Mouse (Mus musculus) layer of hippocampus, adult 8-10 months (tissue): ENCODE measurements around the gene Traf3ip3. TPM values are rescaled to one million over a fixed set of nuclear protein-coding genes. Genes with fewer than 3 reads are reported as not detected.
A peak's percentile ranks its signal among the peaks of the same experiment; 100 is the strongest.

ENCODE experiments used
- DNase-seq, 2 experiments: peaks; one replicate each; pipeline ENCODE4 v3.0.0; 2022; ENCODE audit warnings: low spot score in 2 of 2
- total RNA-seq, 4 experiments: library from RNA; stranded (reverse); gene quantifications; 2 replicates each; pipeline ENCODE4 v1.2.4; 2022

Gene Traf3ip3
- total RNA-seq, 4 experiments from 2014 or later: 1.2 to 8.0 (median 5.2) TPM

DNA sequence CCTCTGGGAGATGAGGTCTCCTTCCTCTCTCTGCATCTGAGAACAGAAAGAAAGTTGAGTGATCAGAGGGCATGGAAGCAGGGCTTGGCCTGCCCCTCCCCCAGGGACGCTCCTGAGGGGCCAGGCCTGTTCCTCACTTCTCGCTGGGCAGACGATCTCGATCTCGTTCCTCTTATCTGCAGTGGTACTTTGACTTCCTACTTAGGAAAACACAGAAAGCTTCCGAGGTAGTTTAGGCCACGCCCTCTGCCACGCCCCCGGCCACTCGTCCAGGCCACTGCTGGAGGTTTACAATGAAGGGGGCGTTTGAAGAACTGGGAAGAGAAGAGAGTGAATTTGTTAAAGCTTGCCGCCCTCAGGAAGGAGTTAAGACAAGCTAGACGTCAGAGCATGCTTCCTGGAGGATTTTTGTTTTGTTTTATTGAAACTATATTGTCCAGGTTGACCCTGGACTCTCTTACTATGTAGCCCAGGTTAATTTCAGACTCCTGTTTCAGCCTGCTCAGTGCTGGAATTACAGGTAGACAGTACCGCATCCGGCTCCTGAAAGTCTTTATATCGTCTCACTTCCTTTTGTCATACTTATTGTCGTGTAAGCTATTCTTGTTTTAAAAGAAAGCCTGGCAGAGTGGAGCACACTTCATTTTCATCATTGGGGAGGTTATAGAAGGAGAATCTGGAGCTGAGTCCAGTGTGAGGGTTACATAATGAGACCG lies 41.0 kb downstream of the Traf3ip3 start:
- DNase-seq: no peak

DNA sequence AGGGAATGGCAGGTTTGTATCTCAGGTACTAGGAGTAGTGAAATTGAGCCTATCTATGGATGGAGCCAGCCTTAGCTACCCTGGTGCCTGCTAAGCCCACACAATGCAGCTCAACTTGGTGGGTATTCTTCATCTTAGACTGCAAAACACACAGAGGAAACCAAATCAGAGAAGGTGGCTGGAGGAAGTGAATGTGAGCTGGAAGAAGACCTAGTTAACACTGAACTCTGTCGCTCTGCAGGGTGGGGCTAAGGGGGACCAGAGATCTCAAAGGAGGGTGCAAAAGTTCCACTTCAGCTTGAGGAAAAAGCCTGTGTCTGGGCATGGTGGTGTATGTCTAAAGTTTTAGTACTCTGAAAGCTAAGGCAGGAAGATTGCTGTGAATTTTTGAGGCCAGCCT lies 41.9 kb downstream of the Traf3ip3 start:
- DNase-seq: no peak

DNA sequence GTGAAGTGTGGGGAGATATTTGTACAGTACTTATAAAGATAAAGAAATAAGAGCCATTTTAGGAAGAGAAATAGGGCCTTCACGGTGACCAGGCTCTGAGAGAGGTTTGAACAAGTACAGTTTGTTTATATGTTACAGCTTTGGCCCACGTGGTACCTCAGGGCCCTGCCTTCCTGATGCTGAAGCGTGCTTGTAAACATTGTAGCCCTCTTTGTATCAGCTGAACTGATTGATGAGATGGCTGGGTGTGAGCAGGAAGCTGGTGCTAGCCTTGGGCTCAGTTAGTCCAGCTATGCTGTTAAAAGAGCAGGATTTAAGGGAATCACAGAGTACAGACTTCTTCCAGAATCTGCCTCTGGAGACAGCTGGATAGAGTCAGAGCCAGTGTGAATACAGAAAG lies 42.3 kb downstream of the Traf3ip3 start:
- no peak for DNase-seq

DNA sequence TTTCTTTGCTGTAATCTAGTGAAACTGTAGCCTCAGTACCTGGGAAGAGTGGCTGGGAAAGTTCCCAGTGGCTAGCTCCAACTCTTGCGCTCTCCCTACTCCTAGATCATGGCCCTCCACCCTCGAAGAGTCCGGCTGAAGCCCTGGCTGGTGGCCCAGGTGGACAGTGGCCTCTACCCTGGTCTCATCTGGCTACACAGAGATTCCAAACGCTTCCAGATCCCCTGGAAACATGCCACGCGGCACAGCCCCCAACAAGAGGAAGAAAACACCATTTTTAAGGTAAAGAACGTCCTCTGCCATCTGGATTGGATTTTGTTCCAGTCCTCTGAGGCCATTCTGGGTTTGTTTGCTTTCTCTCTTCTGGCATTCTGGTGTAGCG lies 44.4 kb downstream of the Traf3ip3 start:
- no peak for DNase-seq

DNA sequence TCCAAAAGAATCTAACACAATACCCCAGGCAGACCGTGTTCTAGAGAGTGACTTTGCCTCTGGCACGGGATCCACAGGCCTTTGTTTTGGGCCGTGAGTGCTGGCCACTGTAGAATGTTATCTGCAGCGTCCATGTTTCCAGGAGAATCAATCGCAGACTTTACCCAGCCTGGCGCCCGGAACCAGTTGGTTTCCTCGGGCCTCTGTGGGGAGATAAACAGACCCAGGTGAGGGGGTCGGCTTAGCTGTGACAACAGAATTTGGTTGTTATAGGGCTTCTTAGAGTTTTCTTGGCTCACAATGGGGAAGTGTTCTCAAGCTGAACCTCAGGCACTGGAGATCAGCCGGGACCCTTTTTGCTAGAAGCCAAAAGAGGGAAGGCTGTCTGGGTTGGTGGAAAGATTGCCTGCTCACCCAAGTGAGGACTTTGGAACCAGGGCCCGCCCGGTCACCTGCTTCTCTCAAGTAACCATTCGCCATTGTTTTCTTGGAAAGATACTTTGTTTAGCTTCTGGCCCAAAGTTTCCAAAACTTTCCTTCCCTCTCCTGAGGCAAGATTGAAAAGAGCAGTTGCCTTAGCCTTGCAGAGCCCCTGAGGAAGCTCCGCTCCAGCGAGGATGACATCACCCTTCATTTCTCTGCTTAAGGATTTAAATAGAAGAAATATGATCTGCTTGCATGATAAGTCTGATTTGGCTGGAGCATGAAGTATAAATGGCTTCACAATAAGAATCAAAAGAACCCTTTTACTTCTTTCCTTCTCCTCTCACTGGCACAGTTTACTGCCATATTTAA lies 45.0 kb downstream of the Traf3ip3 start:
- DNase-seq: no peak

DNA sequence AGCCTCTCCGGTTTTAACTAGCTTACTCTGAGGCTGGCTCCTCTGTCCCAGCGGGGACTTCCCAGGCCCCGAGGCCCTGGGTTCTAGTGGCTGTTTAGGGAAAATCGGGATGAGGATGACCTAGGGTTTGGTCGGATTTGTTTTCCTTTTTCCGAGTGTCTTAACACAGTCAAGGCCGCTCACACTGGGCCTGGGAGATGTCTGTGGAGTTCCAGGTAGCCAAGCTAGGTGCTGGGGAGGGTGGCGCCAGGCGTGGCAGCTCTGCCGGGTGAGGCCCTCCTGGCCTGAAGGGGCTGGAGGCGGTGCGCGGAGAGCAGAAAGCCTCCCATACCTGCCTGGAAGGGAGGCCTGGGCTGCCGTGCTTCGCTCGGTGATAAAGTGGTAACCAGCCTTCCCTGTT lies 47.9 kb downstream of the Traf3ip3 start:
- DNase-seq: no peak

DNA sequence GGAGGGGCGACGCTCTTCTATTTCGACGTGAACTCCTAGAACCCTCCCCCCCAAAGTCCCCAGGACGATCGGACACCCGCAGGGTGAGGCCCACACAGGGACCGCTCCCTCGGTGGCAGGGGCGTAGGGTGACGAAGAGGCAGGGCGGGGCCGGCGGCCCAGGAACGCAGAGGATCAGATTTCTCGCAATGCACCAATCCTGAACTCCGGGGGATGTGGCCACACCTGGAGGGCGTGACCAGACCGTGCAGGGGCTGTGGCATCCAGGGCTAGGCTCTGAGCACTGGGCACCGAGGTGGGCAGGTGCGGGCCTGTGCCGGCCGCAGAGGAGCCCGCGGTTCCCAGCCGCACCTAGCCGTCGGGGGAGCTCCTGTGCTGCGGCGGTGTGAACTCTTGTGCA lies 48.6 kb downstream of the Traf3ip3 start, which contains the start of gene Irf6:
Irf6 (plus strand) TSS at position 240 of the 400 bp plus-strand sequence.
- no peak for DNase-seq

DNA sequence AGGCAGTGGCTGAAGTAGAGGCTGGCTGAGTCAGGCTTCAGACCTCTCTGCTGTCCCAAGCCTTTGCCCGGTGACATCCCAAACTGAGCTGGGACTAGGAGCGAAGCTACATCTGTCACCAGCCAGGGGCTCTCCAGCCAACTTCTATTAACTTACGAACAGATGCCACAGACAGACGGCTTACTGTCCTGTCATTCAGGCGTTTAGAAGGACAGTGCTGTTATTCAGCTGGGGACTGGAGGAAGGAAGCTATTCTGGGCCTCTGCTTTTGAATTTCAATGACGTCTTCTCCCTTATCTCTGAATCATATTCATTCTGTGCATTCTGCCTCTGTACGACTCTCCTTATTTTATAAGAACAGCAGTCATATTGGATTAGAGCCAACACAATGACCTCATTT lies 50.4 kb downstream of the Traf3ip3 start:
- DNase-seq: peak in 1 of 2 experiments; percentile 25

DNA sequence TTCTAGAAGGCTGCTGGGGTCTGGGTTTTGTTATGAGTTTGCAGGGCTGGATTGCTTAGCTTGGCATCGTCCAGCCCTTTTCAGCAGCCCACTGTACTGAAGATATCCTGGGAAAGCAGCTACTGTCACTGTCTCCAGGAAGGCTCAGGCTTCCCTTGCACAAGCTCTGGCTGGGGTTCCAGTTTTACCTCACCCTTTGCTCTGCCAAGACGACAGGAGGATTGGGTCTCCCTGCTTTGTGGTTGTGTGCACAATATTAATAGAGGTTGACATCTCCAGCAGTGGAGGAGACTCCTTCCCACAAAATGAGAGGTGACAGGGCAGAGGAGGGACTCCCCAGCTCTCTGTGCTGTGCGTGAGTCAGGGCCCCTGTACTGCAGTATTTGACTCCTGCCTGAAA lies 52.3 kb downstream of the Traf3ip3 start:
- DNase-seq: no peak

DNA sequence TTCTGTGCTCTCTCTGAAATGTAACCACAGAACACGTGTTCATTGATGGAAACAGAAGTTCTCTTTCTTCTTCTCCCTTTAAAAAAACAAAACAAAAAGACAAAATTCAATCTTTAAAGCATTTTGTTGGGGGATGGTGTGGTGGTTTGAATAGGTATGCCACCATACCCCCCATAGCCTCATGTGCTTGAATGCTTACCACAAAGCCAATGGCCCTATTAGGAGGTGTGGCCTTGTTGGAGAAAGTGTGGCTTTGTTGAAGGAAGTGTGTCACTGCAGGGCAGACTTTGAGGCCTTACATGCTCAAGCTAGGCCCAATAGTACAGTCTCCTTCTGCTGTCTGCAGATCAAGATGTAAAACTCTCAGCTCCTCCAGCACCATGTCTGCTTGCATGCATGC lies 55.1 kb downstream of the Traf3ip3 start:
- DNase-seq: no peak

DNA sequence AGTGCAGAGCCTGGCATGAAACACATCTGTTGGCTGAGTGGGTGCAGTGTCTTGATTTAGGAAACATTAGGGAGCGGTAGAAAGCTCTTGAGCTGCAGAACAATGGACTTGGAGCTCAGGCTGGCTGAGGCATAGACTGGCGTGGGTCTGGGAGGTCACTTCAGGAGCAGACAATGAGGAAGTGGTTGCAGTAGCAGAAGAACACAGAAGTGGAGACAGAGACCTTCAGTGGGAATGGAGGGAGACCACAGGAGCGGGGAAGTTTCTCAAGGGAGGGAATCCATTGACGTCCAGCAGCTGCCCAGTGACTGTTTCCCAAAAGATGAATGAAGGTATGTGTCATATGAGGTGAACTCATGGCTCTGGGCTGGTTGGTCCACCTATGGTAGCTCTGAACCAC lies 56.4 kb downstream of the Traf3ip3 start:
- no peak for DNase-seq

DNA sequence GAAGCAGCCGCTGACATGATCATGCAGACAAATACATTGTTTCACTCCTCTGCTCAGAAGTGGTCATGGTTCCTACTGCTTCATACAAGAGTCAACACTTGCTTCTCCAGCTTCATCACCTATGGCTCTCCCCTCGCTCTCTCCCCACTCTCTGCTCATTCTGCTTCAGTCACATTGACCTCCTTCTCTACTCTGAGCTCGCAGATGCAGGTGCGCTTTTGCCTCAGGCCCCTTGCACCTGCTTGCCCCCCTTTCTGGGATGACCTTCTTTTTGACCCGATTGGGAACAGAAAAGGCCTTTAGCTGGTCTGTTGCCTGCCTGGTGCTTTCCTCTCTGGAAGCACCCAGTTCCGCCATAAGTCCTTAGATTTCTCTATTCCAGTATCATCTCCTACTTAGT lies 57.0 kb downstream of the Traf3ip3 start:
- no peak for DNase-seq

DNA sequence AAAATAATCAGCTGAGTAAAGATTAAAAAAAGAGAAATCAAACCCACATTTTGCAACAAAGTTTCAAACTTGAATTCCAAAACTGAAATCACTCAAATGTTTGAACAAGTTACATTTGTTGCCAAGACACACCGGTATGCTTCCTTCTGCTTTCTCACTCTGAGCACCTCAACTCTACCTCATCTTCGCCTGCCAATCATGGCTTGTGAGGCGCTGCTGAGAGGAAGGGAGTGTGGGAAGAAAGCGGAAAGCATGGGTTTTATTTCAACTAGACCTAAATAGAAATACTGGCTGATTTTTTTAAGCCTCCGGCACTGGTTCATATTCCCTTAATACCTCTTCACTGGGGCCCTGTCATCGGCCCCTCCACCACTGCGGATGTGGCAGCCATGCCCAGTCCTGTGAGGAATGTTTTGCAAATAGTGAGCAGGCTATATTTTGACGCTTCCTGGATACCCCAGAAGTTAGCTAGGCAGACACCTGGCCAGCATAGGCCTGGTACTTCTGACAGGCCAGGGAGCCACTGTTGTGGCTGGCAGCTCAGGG lies 58.9 kb downstream of the Traf3ip3 start:
- no peak for DNase-seq

DNA sequence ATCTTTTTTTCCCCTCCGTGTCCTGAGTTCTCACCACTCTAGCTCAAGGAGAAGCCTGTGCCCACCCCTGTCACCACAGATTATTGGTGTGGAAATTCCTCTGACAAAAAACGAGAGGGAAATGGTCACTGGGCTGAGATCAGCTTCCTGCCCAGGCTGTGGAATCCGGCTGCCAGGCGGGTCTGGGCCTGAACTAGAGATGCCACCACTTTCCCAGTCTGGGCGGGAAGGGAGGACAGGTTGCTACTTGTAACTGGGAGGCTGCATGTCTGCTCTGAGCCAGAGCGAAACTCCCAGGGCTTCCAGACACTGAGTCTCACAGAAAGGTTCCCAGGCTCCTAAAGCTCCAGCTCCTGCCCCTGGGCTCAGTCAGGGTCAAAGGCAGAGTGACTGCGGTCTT lies 60.4 kb downstream of the Traf3ip3 start:
- DNase-seq: no peak

DNA sequence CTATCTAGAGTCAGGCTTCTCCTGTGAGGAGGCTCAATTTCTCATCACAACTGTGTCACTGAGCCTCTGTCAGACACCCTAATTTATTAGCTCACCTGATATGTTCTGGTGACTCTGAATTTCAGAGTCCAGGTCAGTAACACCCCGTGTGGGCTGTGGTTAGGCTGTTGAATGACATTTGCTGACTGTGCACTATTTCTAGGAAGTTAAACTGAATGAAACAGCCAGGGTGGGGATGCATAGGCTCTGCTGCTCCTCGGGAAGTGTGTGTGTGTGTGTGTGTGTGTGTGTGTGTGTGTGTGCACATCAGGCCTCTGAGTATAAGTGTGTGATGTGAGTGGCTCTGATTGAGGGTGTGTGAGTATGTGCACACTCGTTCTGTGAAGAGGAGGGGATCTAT lies 62.8 kb downstream of the Traf3ip3 start:
- DNase-seq: no peak

DNA sequence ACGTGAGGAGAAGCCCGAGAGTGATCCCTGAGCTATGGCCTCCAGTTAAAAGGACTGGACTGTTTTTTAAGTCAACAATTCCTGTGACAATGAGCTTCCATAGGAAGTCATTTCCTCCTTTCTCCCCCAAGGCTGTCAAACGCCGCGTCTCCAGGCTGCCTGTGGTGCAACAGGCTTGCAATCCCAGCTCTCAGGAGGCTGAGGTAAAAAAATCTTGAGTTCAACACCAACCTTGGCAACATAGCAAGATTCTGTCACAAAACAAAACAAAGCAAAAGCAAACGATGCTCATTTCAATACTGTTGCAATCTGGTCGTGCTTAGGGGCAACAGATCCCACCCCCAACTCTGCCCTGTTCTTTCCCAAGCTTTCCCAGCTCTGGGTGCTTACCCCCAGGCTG lies 63.4 kb downstream of the Traf3ip3 start:
- no peak for DNase-seq

DNA sequence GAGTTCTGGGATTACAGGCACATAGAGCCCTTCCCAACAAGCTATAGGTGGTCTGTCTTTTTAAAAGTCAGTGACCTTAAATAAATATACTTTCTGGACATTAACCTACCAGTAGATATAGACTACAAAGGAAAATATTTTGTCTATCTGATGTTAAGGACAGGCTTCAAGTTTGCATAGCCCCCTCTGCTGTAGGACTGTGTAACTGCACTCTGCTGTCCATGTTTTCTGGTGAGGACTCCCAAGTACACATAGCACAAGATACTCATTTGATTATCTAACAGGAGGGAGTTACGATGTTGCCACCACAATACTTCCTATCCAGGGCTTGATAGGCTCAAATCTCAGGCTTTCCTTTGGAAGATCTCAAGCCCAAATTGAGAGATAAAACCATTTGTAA lies 67.8 kb downstream of the Traf3ip3 start:
- DNase-seq: no peak

DNA sequence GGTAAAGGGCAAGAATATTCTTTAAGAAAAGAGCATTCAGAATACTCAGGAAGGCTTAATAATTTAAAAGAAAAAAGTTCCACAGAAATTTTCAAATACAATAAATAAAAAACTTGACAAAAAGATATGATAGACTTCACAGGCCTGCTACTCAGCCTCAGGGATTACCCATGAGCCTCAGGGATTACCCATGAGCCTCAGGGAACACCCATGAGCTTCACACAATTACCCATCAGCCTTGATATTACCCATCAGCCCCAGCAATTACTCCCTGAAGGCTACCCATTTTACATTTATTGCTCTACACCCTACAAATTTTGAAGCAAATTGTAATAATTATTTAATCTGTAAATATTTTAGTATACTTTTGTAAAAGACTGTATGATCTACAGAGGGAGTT lies 69.1 kb downstream of the Traf3ip3 start:
- DNase-seq: no peak

DNA sequence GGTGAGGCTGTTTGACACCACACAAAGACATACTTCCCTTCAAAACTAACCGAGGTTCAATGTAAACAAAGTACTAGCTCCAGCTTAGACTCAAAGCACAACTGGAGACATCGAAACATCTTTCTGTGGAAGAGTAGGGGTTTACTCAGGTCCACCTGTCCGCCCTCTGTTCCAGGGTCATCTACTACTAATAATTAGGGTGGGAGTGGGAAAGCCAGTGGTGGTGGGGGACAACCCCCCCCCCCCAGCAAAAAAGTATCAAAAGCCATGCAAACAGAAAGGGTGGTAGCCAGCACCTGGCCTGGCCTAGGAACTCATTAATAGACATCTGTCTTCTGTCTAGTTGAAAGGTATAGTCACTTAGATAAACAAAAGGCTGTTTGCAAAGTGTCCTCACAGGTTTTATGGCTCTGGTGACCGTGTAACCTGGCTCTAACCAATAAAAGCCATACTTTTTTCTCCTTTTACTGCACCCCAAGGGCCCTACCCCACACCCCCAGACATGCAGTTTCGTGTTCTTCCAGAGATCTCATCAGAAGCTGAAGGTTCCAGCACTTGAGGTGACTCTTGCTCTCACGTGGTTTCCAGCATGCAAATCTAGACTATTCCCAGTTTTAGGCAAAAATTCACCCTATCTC lies 70.1 kb downstream of the Traf3ip3 start:
- DNase-seq: no peak

DNA sequence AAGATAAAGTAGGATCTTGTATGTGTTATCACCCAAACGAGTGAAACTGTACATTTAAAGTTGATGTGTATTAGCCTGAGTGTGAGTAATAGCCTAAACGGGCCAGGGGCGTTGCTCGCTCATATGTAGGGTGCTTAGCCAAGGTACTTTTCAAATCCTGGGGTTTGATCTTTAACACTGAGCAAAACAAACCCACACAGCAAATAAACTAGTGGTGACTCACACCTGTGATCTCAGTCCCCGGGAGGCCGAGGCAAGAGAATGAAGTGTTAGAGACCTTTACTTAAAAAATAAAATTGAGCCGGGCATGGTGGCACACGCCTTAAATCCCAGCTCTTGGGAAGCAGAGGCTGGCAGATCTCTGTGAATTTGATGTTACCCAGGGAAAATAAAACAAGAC lies 70.7 kb downstream of the Traf3ip3 start:
- no peak for DNase-seq

DNA sequence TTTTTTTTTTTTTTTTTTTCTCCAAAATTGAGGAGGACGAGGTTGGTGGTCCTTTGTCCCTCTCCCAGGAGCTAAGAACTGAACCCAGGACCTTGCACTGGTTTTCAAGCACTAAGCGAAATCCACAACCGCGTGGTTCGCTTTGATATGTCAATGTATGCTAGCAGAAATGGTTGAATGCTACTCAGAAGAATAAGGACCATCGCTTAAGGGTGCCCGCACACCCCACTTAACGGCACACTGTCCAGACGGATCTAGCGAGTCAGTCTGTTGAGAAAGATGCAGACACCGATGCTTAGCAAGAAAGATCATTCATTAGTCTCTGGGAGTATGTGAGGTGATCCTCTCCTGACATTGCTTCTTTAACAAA lies 71.1 kb downstream of the Traf3ip3 start:
- no peak for DNase-seq

DNA sequence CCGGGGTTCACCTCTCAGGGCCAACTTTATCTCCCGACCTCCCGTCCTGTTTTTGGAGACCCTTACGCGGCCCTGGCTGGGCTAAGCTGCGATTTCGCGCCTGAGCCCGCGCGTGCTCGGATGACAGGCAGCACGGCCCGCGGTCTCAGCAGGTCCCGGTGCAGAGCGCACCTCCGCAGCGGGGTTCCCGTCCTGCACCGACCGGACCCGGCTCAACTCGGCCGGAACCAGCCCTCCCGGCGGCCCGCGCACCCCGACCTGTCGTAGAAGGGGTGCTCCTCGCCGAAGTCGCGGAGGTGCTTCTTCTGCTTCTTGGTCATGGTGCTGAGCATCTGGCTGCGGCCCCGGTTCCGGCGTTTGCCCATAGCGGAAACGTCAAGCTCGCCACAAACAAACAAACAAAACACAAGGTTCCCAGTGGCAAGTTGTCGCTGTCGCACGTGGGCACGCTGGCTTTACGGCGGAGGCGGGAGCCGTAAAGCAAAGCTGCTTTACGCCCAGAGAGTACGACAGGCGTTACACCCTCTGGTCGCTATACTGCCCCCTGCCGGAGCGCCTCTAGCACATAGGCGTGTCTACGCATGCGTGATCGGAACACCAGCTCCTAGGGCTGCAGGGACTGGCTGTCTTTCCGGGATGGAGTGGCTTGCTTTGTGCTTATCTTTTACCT lies 71.6 kb downstream of the Traf3ip3 start, which contains the start of gene Diexf:
Diexf (minus strand) TSS at position 487 of the 670 bp plus-strand sequence.
- peak; percentile 93 to 97 for DNase-seq
